Mouse (Mus musculus) CH12.LX (cell line): ENCODE results near the gene Tmem30c. TPM values are rescaled to one million over a fixed set of nuclear protein-coding genes. Genes with fewer than 3 reads are reported as not detected.

ENCODE experiments used
- DNase-seq: peaks from one replicate; pipeline ENCODE4 v3.0.0-alpha.2; 2013; ENCODE audit errors: extremely low read depth
- H3K27ac ChIP-seq: 2 replicates; pipeline ENCODE4 v1.5.1; 2012; ENCODE audit warnings: low read depth, mild to moderate bottlenecking, control low read depth, moderate library complexity; ENCODE audit not compliant: insufficient read depth
- H3K27me3 ChIP-seq: replicated peaks from 2 replicates; pipeline ENCODE3; 2012; ENCODE audit warnings: inconsistent platforms
- H3K36me3 ChIP-seq, 2 experiments: replicated peaks in 1 of 2; 2 replicates each; pipeline versions ENCODE3 to v1.6.1; 2012; ENCODE audit warnings: inconsistent platforms in 1 of 2, low read length in 1 of 2, mild to moderate bottlenecking in 1 of 2, mixed read lengths in 1 of 2, moderate library complexity in 1 of 2; ENCODE audit not compliant: control insufficient read depth in 1 of 2, insufficient read depth in 1 of 2
- H3K4me1 ChIP-seq, 2 experiments: 2 replicates each; pipeline ENCODE4 v1.6.1; 2012; ENCODE audit warnings: inconsistent platforms in 1 of 2, moderate library complexity in 1 of 2; ENCODE audit not compliant: insufficient read depth in 2 of 2, control insufficient read depth in 1 of 2
- H3K4me2 ChIP-seq: 2 replicates; pipeline ENCODE4 v1.6.1; 2012; ENCODE audit warnings: low read depth, mild to moderate bottlenecking, control low read depth; ENCODE audit not compliant: poor library complexity, insufficient read depth, severe bottlenecking
- H3K4me3 ChIP-seq, 3 experiments: fragments of 150-350 bp in 1 of 3; sonication (generic) in 1 of 3; replicated peaks in 1 of 3; 2 replicates each; pipeline versions ENCODE3 to v1.5.1; 2011 to 2012; ENCODE audit warnings: low read depth in 2 of 3, low read length in 2 of 3, mild to moderate bottlenecking in 2 of 3, moderate library complexity in 2 of 3, control low read depth in 1 of 3, improper control_type of control experiment in 1 of 3, inconsistent platforms in 1 of 3, mixed read lengths in 1 of 3; ENCODE audit not compliant: poor library complexity in 1 of 3
- H3K79me2 ChIP-seq: replicated peaks from 2 replicates; pipeline ENCODE4 v1.6.1; 2012; ENCODE audit warnings: mild to moderate bottlenecking, moderate library complexity; ENCODE audit not compliant: control insufficient read depth, poor library complexity, insufficient read depth, severe bottlenecking; ENCODE audit errors: extremely low read depth
- H3K9ac ChIP-seq: 2 replicates; pipeline ENCODE4 v1.6.1; 2012; ENCODE audit warnings: low read depth, mild to moderate bottlenecking, control low read depth, moderate library complexity; ENCODE audit not compliant: insufficient read depth
- H3K9me3 ChIP-seq: replicated peaks from 2 replicates; pipeline ENCODE3; 2012; ENCODE audit warnings: low read length, inconsistent platforms, mixed read lengths
- ELF1 ChIP-seq: IDR thresholded peaks from 2 replicates; pipeline ENCODE4 v1.6.1; 2014; ENCODE audit warnings: low read depth, mild to moderate bottlenecking, inconsistent platforms, low read length, improper control_type of control experiment
- EP300 ChIP-seq: IDR thresholded peaks from 2 replicates; pipeline ENCODE4 v1.6.1; 2011; ENCODE audit warnings: low read length, improper control_type of control experiment
- ETS1 ChIP-seq: conservative IDR thresholded peaks from 2 replicates; pipeline ENCODE4 v1.6.1; 2012; ENCODE audit warnings: low read depth, mild to moderate bottlenecking, inconsistent platforms, low read length, improper control_type of control experiment, moderate library complexity
- GABPA ChIP-seq: IDR thresholded peaks from 2 replicates; pipeline ENCODE4 v1.6.1; 2012; ENCODE audit warnings: low read depth, low read length, improper control_type of control experiment, inconsistent platforms; ENCODE audit not compliant: insufficient replicate concordance
- HCFC1 ChIP-seq: IDR thresholded peaks from 2 replicates; pipeline ENCODE4 v1.6.1; 2012; ENCODE audit warnings: low read depth, mild to moderate bottlenecking, inconsistent platforms, low read length, improper control_type of control experiment
- IRF4 ChIP-seq: IDR thresholded peaks from 2 replicates; pipeline ENCODE4 v1.6.1; 2014; ENCODE audit warnings: low read depth, mild to moderate bottlenecking, inconsistent platforms, low read length, improper control_type of control experiment
- JUN ChIP-seq: IDR thresholded peaks from 2 replicates; pipeline ENCODE4 v1.6.1; 2011; ENCODE audit warnings: low read depth, mild to moderate bottlenecking, low read length, improper control_type of control experiment, moderate library complexity; ENCODE audit not compliant: insufficient read depth
- JUND ChIP-seq: conservative IDR thresholded peaks from 2 replicates; pipeline ENCODE4 v1.6.1; 2011; ENCODE audit warnings: low read depth, low read length, improper control_type of control experiment
- MAFK ChIP-seq: IDR thresholded peaks from 2 replicates; pipeline ENCODE4 v1.6.1; 2011; ENCODE audit warnings: low read length, improper control_type of control experiment; ENCODE audit not compliant: insufficient replicate concordance
- MEF2A ChIP-seq: IDR thresholded peaks from 2 replicates; pipeline ENCODE4 v1.6.1; 2014; ENCODE audit warnings: low read depth, mild to moderate bottlenecking, inconsistent platforms, low read length, improper control_type of control experiment, borderline replicate concordance
- NELFE ChIP-seq: IDR thresholded peaks from 2 replicates; pipeline ENCODE4 v1.6.1; 2011; ENCODE audit warnings: low read depth, low read length, improper control_type of control experiment
- NRF1 ChIP-seq: IDR thresholded peaks from 2 replicates; pipeline ENCODE4 v1.6.1; 2014; ENCODE audit warnings: low read depth, mild to moderate bottlenecking, inconsistent platforms, low read length, improper control_type of control experiment, moderate library complexity
- PAX5 ChIP-seq: IDR thresholded peaks from 2 replicates; pipeline ENCODE4 v1.6.1; 2012; ENCODE audit warnings: low read length, inconsistent platforms, mixed read lengths
- POLR2AphosphoS2 ChIP-seq: IDR thresholded peaks from 2 replicates; pipeline ENCODE4 v1.6.1; 2011; ENCODE audit warnings: low read depth, low read length, improper control_type of control experiment
- SIN3A ChIP-seq: IDR thresholded peaks from 2 replicates; pipeline ENCODE4 v1.6.1; 2012; ENCODE audit warnings: low read length, improper control_type of control experiment, inconsistent platforms
- TBP ChIP-seq: conservative IDR thresholded peaks from 2 replicates; pipeline ENCODE4 v1.6.1; 2011; ENCODE audit warnings: low read depth, low read length, improper control_type of control experiment
- UBTF ChIP-seq: IDR thresholded peaks from 2 replicates; pipeline ENCODE4 v1.6.1; 2012; ENCODE audit warnings: low read depth, mild to moderate bottlenecking, inconsistent platforms, low read length, improper control_type of control experiment, moderate library complexity
- ZKSCAN1 ChIP-seq: IDR thresholded peaks from 2 replicates; pipeline ENCODE4 v1.6.1; 2012; ENCODE audit warnings: low read depth, inconsistent platforms, low read length, improper control_type of control experiment, borderline replicate concordance
- dilution Hi-C: fragments of 300-500 bp; cut with MboI; formaldehyde crosslinking; loops from 2 replicates; pipeline ENCODE4 v1.14.3; 2020; ENCODE audit warnings: low sequenced_read_pairs; ENCODE audit not compliant: extremely low pct_unique_long_range_greater_than_20kb, extremely low pct_ligation_motif_present
- in situ Hi-C: fragments of 300-500 bp; cut with MboI; formaldehyde crosslinking; loops from 3 replicates; pipeline ENCODE4 v1.14.3; 2019; ENCODE audit warnings: low sequenced_read_pairs, low pct_ligation_motif_present, low pct_unique_long_range_greater_than_20kb, mixed read lengths
- polyA plus RNA-seq: library from polyadenylated mRNA; unstranded; fragments of >175 nt; gene quantifications from 2 replicates; pipeline ENCODE4 v1.2.1, GENCODE M21; 2012; ENCODE audit warnings: low read depth; ENCODE audit not compliant: insufficient read length
- total RNA-seq, 2 experiments: library from RNA; depleted of rRNA; stranded (reverse); fragments of 300-350 nt in 1 of 2; fragments of >200 nt in 1 of 2; gene quantifications; 2 replicates each; pipeline ENCODE4 v1.2.3; 2012 to 2014

Gene Tmem30c
- total and polyA plus RNA-seq, 3 experiments = 0.07 to 0.16 TPM; not detected in 1

- no peak overlapping the region for H3K27ac ChIP-seq
- H3K36me3 ChIP-seq = peaks cover 3 to 38% of the 10 kb centered on the region in 2 experiments
- DNase-seq = no peak
- dilution Hi-C loops = no loop called here
- no peak overlapping the region for H3K9ac ChIP-seq
- H3K79me2 ChIP-seq = no peaks in the 10 kb centered on the region
- 0 out of 4 replicates have a peak, but pooled peaks cover 0 to 5% of the 10 kb centered on the region in 2 experiments for H3K4me1 ChIP-seq
- TF ChIP-seq ELF1 = no peak
- no peak for TF ChIP-seq MEF2A
- no peak for TF ChIP-seq ETS1
- TF ChIP-seq UBTF = no peak
- TF ChIP-seq MAFK = no peak
- no peak for TF ChIP-seq NRF1
- no peak for TF ChIP-seq PAX5
- TF ChIP-seq HCFC1 = no peak
- no peak for TF ChIP-seq IRF4
- TF ChIP-seq ZKSCAN1 = no peak
- TF ChIP-seq GABPA = no peak
- TF ChIP-seq POLR2AphosphoS2 = no peak
- no peak for TF ChIP-seq JUN
- TF ChIP-seq, all 38 proteins: peak for 0
- Histone ChIP-seq H3K4me2 (no peak overlapping the region), H3K4me3 (no peak overlapping the region), H3K9me3 (no peaks in the 10 kb centered on the region), H3K27me3 (no peaks in the 10 kb centered on the region)
- in situ Hi-C loops = loop anchor here (10.0 kb wide), 1 partner anchor 92 kb away; no protein-coding TSS in a partner anchor
Measured at GRCm38 (mm10) chr16:57302792-57303698, 10.4 kb upstream of the Tmem30c start.

DNA sequence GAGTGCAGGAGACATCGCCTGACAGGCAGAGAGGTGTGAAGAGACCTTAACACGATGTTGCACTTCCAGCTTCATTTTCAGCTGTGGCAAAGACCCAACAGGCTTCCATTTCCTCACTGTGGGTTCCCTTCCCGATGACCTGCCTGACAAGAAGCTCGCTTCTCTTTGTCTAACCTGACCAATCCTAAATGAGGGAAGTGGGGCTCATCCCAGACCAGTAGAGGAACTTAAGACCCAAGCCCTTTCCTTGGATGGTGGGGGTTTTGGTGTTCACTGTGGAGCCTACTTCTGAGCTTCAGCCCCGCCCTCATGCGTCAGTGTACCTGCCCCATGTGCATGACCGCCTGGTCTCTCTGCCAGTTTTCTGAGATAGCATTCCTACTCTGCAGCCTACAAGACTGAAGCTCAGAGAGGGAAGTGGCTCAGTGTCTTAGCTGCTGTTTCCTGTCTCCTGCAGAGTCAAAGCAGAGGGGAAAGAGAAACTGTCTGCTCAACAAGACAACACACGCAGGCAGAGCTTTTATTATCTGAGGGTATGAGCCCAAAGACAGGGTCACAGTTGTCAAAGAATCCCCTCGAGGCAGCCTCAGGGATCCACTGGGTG, 8.9 kb upstream of the Tmem30c start:
- Histone ChIP-seq H3K9ac (no peak overlapping the region), H3K4me1 (0 out of 4 replicates have a peak, but pooled peaks cover 0 to 5% of the 10 kb centered on the region in 2 experiments), H3K4me2 (no peak overlapping the region), H3K79me2 (no peaks in the 10 kb centered on the region), H3K36me3 (peaks cover 2 to 32% of the 10 kb centered on the region in 2 experiments), H3K27me3 (no peaks in the 10 kb centered on the region), H3K4me3 (no peak overlapping the region), H3K27ac (no peak overlapping the region), H3K9me3 (no peaks in the 10 kb centered on the region)
- dilution Hi-C loops = no loop called here
- TF ChIP-seq HCFC1 = no peak
- TF ChIP-seq TBP = no peak
- TF ChIP-seq NELFE = no peak
- TF ChIP-seq JUN = no peak
- TF ChIP-seq EP300 = no peak
- no peak for TF ChIP-seq JUND
- no peak for TF ChIP-seq SIN3A
- DNase-seq = no peak
- in situ Hi-C loops = loop anchor here (10.0 kb wide), 1 partner anchor 93 kb away; no protein-coding TSS in a partner anchor
